Mouse (Mus musculus) liver, embryonic 14.5 days (tissue): ENCODE results near the gene Gpr179. TPM values are rescaled to one million over a fixed set of nuclear protein-coding genes. Genes with fewer than 3 reads are reported as not detected.

Experiments
- ATAC-seq: fragments of 200-750 bp; cut with Nextera tagmentation; 2 replicates; pipeline ENCODE4 v1.8.0; 2017; ENCODE audit warnings: moderate number of reproducible peaks, mild to moderate bottlenecking, moderate library complexity; ENCODE audit not compliant: insufficient read depth
- DNase-seq, 3 experiments: peaks; one replicate each; pipeline ENCODE4 v3.0.0-alpha.2; 2012 to 2013; ENCODE audit warnings: low read depth in 3 of 3, low spot score in 3 of 3
- H3K27ac ChIP-seq: fragments of 300-500 bp; sonication (generic); 2 replicates; pipeline ENCODE4 v1.5.1; 2014; ENCODE audit warnings: moderate library complexity, mild to moderate bottlenecking, control low read depth, inconsistent platforms
- H3K27me3 ChIP-seq: fragments of 300-500 bp; sonication (generic); 2 replicates; pipeline ENCODE4 v1.6.1; 2014; ENCODE audit warnings: mild to moderate bottlenecking, low read length, moderate library complexity; ENCODE audit not compliant: control insufficient read depth, insufficient read depth
- H3K36me3 ChIP-seq: fragments of 300-500 bp; sonication (generic); replicated peaks from 2 replicates; pipeline ENCODE4 v1.6.1; 2014; ENCODE audit warnings: low read depth; ENCODE audit not compliant: control insufficient read depth, insufficient read depth
- H3K4me1 ChIP-seq, 2 experiments: fragments of 200-500 bp in 1 of 2; fragments of 300-500 bp in 1 of 2; sonication (generic) in 1 of 2; replicated peaks; 2 replicates each; pipeline ENCODE4 v1.6.1; 2012 to 2014; ENCODE audit warnings: antibody characterized with exemption in 1 of 2, inconsistent platforms in 1 of 2, low read length in 1 of 2; ENCODE audit not compliant: control insufficient read depth in 2 of 2, insufficient read depth in 2 of 2
- H3K4me2 ChIP-seq: fragments of 300-500 bp; sonication (generic); 2 replicates; pipeline ENCODE4 v1.6.1; 2014; ENCODE audit warnings: low read depth, mild to moderate bottlenecking, control low read depth, moderate library complexity
- H3K4me3 ChIP-seq, 2 experiments: fragments of 200-500 bp in 1 of 2; fragments of 300-500 bp in 1 of 2; sonication (generic) in 1 of 2; 2 replicates each; pipeline ENCODE4 v1.5.1; 2012 to 2014; ENCODE audit warnings: low read depth in 2 of 2, low read length in 2 of 2, mild to moderate bottlenecking in 2 of 2, control low read depth in 1 of 2, inconsistent platforms in 1 of 2, moderate library complexity in 1 of 2; ENCODE audit not compliant: insufficient read depth in 1 of 2
- H3K9ac ChIP-seq: fragments of 300-500 bp; sonication (generic); replicated peaks from 2 replicates; pipeline ENCODE4 v1.6.1; 2014; ENCODE audit warnings: mild to moderate bottlenecking, control low read depth, moderate library complexity
- H3K9me3 ChIP-seq: fragments of 300-500 bp; sonication (generic); 2 replicates; pipeline ENCODE4 v1.6.1; 2016; ENCODE audit warnings: low read length, mixed read lengths; ENCODE audit not compliant: control insufficient read depth
- CTCF ChIP-seq: IDR thresholded peaks from 2 replicates; pipeline ENCODE4 v1.5.1; 2016; ENCODE audit warnings: antibody characterized with exemption, low read depth, control low read depth
- EP300 ChIP-seq: IDR thresholded peaks from 2 replicates; pipeline ENCODE4 v1.6.1; 2016; ENCODE audit warnings: antibody characterized with exemption, low read depth
- WGBS: fragments of 180-500 bp; shearing (Covaris S2); extraction: QIAGEN DNeasy Blood & Tissue Kit; methylation state at CpG from one replicate; pipeline ENCODE4 v1.1.7; 2014; ENCODE audit not compliant: insufficient replicate concordance; 5-methylcytosine and 5-hydroxymethylcytosine counted together
- polyA plus RNA-seq, 2 experiments: library from polyadenylated mRNA; depleted of rRNA in 1 of 2; stranded (reverse) in 1 of 2; unstranded in 1 of 2; fragments of >200 nt; fragmentation: Nextera tagmentation in 1 of 2; extraction: Ambion mirVana in 1 of 2; gene quantifications; 2 replicates each; pipeline versions ENCODE4 v1.2.1 to v1.2.3; 2012 to 2014

The Gpr179 gene
- polyA plus RNA-seq, 2 experiments: 0.01 TPM; not detected in 1

- no peak overlapping the region for H3K27ac ChIP-seq
- peaks cover 8% of the 10 kb centered on the region for H3K36me3 ChIP-seq
- no peak for ATAC-seq
- H3K9ac ChIP-seq: no peak overlapping the region
- TF ChIP-seq CTCF (no peak), EP300 (no peak)
- no peaks in the 10 kb centered on the region for H3K9me3 ChIP-seq
- H3K4me3 ChIP-seq: no peak overlapping the region
- H3K27me3 ChIP-seq: no peaks in the 10 kb centered on the region
- 64% methylated on average over 3 of the region's 3 CpGs for WGBS
- no peak overlapping the region for H3K4me2 ChIP-seq
- H3K4me1 ChIP-seq: no peaks in the 10 kb centered on the region
- DNase-seq: no peak
Measured at GRCm38 (mm10) chr11:97380036-97380435, 28.2 kb upstream of the Gpr179 start.

GRCm38 (mm10) chr11:97373402-97373801, 21.5 kb upstream of the Gpr179 start:
- Histone ChIP-seq H3K4me1 (no peaks in the 10 kb centered on the region), H3K4me2 (no peak overlapping the region), H3K27me3 (no peaks in the 10 kb centered on the region), H3K27ac (no peak overlapping the region), H3K4me3 (no peak overlapping the region), H3K9ac (no peak overlapping the region), H3K36me3 (peaks cover 4% of the 10 kb centered on the region; the same call in 1 of the 2 replicates), H3K9me3 (no peaks in the 10 kb centered on the region)
- 75% methylated on average over 2 of the region's 2 CpGs for WGBS
- DNase-seq: no peak
- no peak for TF ChIP-seq CTCF
- TF ChIP-seq EP300: no peak
- ATAC-seq: no peak

- WGBS: 81% methylated on average over 6 of the region's 6 CpGs
Measured at GRCm38 (mm10) chr11:97372159-97372864, 20.4 kb upstream of the Gpr179 start.

DNA sequence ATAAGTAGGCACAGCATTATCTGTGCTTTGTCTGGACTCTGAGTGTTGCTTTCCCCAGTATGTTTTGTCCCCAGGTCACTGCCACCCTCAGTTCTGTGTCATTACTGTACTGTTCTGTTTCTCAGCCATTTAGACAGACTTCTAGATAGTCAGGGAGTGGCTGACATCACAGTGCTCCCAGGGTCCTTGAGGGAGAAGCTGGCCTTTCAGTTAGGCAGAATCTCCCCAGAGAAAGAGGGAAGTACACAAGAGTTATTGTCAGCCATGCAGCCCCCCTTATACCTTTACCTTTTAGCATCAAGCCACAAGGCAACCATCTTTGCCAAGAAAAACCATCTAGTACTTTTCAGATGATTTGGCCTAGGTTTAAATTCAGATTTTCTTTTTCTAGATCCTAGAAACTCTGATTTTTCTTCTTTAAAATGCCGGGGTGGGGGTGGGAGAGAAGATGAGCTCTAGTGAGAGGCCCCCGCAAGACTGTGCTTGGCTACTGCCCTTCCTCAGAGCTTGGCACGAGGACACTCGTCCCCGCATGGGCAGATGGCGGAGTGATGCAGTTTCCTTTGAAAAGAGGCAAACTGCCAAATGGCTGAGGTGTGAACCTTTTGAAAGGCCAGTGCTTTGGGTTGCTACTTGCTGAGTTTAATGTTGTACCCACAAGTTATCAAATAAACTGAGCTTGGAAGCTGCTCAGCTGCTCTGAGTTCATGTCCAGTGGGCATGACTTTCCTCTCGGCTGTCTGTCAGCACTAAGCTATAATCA, 18.6 kb upstream of the Gpr179 start:
- H3K27ac ChIP-seq: no peak overlapping the region
- H3K4me3 ChIP-seq: no peak overlapping the region
- H3K4me2 ChIP-seq: no peak overlapping the region
- DNase-seq (no peak), ATAC-seq (no peak)
- WGBS: 86% methylated on average over 7 of the region's 7 CpGs
- H3K9ac ChIP-seq: no peak overlapping the region
- H3K4me1 ChIP-seq: peaks cover under 1 to 2% of the 10 kb centered on the region in 2 experiments; a peak in 1 of 4 replicates
- no peaks in the 10 kb centered on the region for H3K36me3 ChIP-seq
- H3K27me3 ChIP-seq: no peaks in the 10 kb centered on the region
- no peaks in the 10 kb centered on the region for H3K9me3 ChIP-seq
- TF ChIP-seq CTCF (no peak), EP300 (no peak)

More at GRCm38 (mm10) chr11:97372159-97372864, 20.4 kb upstream of the Gpr179 start:
- H3K27ac ChIP-seq: no peak overlapping the region
- H3K27me3 ChIP-seq: no peaks in the 10 kb centered on the region
- H3K36me3 ChIP-seq: no peaks in the 10 kb centered on the region; the same call in 1 of the 2 replicates
- H3K4me1 ChIP-seq: no peaks in the 10 kb centered on the region
- H3K9me3 ChIP-seq: no peaks in the 10 kb centered on the region
- DNase-seq (no peak), ATAC-seq (no peak)
- no peak overlapping the region for H3K9ac ChIP-seq
- TF ChIP-seq CTCF (no peak), EP300 (no peak)
- no peak overlapping the region for H3K4me3 ChIP-seq
- no peak overlapping the region for H3K4me2 ChIP-seq

- ATAC-seq (no peak), DNase-seq (no peak)
- H3K4me1 ChIP-seq: peaks cover 18 to 19% of the 10 kb centered on the region in 2 experiments
- H3K4me3 ChIP-seq: no peak overlapping the region
- TF ChIP-seq EP300 (no peak), CTCF (no peak)
- H3K27ac ChIP-seq: no peak overlapping the region
- H3K4me2 ChIP-seq: no peak overlapping the region
- no peaks in the 10 kb centered on the region for H3K36me3 ChIP-seq
- H3K9me3 ChIP-seq: no peaks in the 10 kb centered on the region
- no peak overlapping the region for H3K9ac ChIP-seq
- 79% methylated on average over 5 of the region's 5 CpGs for WGBS
- H3K27me3 ChIP-seq: no peaks in the 10 kb centered on the region
Measured at GRCm38 (mm10) chr11:97368501-97368900, 16.6 kb upstream of the Gpr179 start.
